Mouse (Mus musculus) lung, adult 2 months (tissue): ENCODE data around the gene Il17rc. TPM values are rescaled to one million over a fixed set of nuclear protein-coding genes. Genes with fewer than 3 reads are reported as not detected.
A peak's percentile ranks its signal among the peaks of the same experiment; 100 is the strongest.

Experiments used
- DNase-seq: peaks from one replicate; pipeline ENCODE4 v3.0.0; 2022
- H3K4me1 ChIP-seq: fragments of 200-500 bp; 2 replicates; pipeline ENCODE4 v1.6.1; 2011; ENCODE audit warnings: low read length; ENCODE audit not compliant: control insufficient read depth, insufficient read depth
- H3K4me3 ChIP-seq: fragments of 200-500 bp; replicated peaks from 2 replicates; pipeline ENCODE3; 2011; ENCODE audit warnings: low read depth, mild to moderate bottlenecking, control low read depth, low read length; ENCODE audit errors: extremely low read depth
- CTCF ChIP-seq: fragments of 200-500 bp; IDR thresholded peaks from 2 replicates; pipeline ENCODE4 v1.5.1; 2011; ENCODE audit warnings: mild to moderate bottlenecking, low read length, control low read depth; ENCODE audit not compliant: insufficient read depth
- POLR2A ChIP-seq: fragments of 200-500 bp; IDR thresholded peaks from 2 replicates; pipeline ENCODE4 v1.6.1; 2011; ENCODE audit warnings: low read depth, mild to moderate bottlenecking, control low read depth, low read length, borderline replicate concordance; ENCODE audit errors: extremely low read depth
- WGBS: fragments of 180-500 bp; shearing (Covaris S2); methylation state at CpG from one replicate; pipeline ENCODE4 v1.1.7; 2018; 5-methylcytosine and 5-hydroxymethylcytosine counted together
- polyA plus RNA-seq: library from polyadenylated mRNA; depleted of rRNA; stranded (reverse); fragments of >200 nt; gene quantifications from 2 replicates; pipeline ENCODE4 v1.2.3, GENCODE M21; 2012

Il17rc gene
- polyA plus RNA-seq, 1 experiment = 100.0 TPM

DNA sequence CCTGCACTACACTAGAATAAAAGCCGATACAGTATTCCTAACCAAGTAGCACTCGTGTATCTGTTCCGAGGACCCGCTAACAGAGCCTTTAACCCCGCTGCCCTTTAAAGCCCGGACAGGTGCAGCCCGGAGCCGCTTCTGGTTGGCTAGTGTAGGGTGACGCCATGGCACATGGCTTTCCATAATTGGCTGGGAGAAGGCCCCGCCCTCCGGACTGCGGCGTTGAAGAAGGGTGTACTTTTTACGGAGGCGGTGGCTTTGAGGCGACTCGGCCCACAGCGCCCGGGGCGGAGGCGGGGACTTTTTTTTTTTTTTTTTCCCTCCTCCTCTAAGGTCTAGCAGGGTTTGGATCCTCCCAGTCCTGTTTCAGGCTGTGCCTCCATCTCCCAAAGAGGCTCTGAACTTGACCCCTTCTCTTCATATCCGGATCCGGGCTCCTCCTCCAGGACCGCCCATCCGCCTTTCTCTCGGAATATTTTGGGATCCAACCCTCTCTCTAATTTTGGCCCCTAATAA, 11.9 kb downstream of the Il17rc start, which contains the start of gene Creld1:
Gene Creld1 (plus strand): TSS at position 198 of the 516 bp plus-strand sequence.
- DNase-seq = peak; percentile 91
- Histone ChIP-seq H3K4me3 (peak within 1 kb of the TSS; percentile 62), H3K4me1 (peaks cover 6% of the 10 kb centered on the region)
- 0% methylated on average over 26 of the region's 26 CpGs for WGBS
- peak; percentile 43; the same call in 1 of the 2 replicates for TF ChIP-seq POLR2A
- no peak for TF ChIP-seq CTCF

GRCm38 (mm10) chr6:113483729-113484128, 12.5 kb downstream of the Il17rc start:
- TF ChIP-seq POLR2A = no peak
- no peak for TF ChIP-seq CTCF
- DNase-seq = peak; percentile 34
- Histone ChIP-seq H3K4me1 (peaks cover 6% of the 10 kb centered on the region), H3K4me3 (peak overlapping the region; percentile 51)
- WGBS = 10% methylated on average over 10 of the region's 10 CpGs

- no peak for TF ChIP-seq CTCF
- TF ChIP-seq POLR2A = no peak
- Histone ChIP-seq H3K4me1 (peaks cover 4% of the 10 kb centered on the region; the same call in 1 of the 2 replicates), H3K4me3 (no peak overlapping the region)
- 31% methylated on average over 7 of the region's 7 CpGs for WGBS
- DNase-seq = peak; percentile 26
These were observed 15.9 kb downstream of the Il17rc start for GRCm38 (mm10) chr6:113487125-113487576.

GRCm38 (mm10) chr6:113489410-113489809, 18.2 kb downstream of the Il17rc start:
- WGBS = 94% methylated on average over 14 of the region's 14 CpGs
- Histone ChIP-seq H3K4me1 (no peaks in the 10 kb centered on the region), H3K4me3 (no peak overlapping the region)
- no peak for DNase-seq
- TF ChIP-seq POLR2A (no peak), CTCF (no peak)

GRCm38 (mm10) chr6:113492101-113492864, 21.1 kb downstream of the Il17rc start:
- WGBS = 81% methylated on average over 24 of the region's 24 CpGs
- TF ChIP-seq POLR2A (no peak), CTCF (no peak)
- H3K4me1 ChIP-seq = no peaks in the 10 kb centered on the region
- H3K4me3 ChIP-seq = no peak overlapping the region
- DNase-seq = no peak

GRCm38 (mm10) chr6:113494258-113494788, 23.1 kb downstream of the Il17rc start:
- Histone ChIP-seq H3K4me3 (peak overlapping the region; percentile 63), H3K4me1 (no peaks in the 10 kb centered on the region)
- DNase-seq = peak; percentile 78
- WGBS = under 1% methylated on average over 54 of the region's 54 CpGs
- peak; percentile 54 for TF ChIP-seq CTCF
- peak; percentile 36; the same call in 1 of the 2 replicates for TF ChIP-seq POLR2A

GRCm38 (mm10) chr6:113495071-113495675, 23.9 kb downstream of the Il17rc start:
- TF ChIP-seq POLR2A (no peak), CTCF (no peak)
- DNase-seq = no peak
- WGBS = 40% methylated on average over 28 of the region's 28 CpGs
- H3K4me3 ChIP-seq = no peak overlapping the region
- no peaks in the 10 kb centered on the region for H3K4me1 ChIP-seq

GRCm38 (mm10) chr6:113499346-113499745, 28.1 kb downstream of the Il17rc start:
- DNase-seq = no peak

DNA sequence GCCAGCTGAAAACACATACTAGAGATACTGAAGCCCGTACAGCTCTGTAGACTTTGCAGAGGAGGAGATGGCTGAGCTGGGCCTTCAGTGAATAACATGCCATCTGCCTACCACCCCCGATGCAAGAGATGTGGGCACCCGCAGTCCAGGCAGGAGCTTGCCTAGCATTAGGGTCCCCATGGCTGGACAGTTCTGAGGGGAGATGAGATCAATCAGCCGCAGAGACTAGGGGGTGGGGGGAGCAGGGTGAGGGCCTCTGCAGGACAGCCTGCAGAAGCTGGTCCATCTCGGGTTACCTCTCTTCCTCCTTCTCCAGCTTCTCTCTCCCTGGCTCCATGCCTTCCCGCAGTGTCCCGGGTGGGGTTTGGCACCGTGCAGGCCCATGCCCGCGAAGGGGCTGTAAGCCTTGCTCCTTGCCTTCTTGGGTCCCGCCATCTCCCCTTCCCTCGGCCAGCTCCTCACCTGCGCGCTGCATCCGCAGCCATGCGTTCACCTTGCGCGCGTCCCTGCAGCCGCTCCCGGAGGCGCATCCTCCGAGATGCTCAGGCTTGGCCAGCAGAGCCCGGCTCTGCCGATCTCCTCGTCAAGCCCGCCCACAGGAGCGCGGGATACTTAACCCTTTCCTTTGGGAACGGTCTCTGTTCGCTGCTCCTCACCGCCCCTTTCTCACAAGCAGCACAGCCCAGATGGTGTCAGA, 30.3 kb downstream of the Il17rc start, which contains the start of gene Prrt3:
Gene Prrt3 (minus strand): TSS at position 544 of the 697 bp plus-strand sequence.
- 7% methylated on average over 32 of the region's 32 CpGs for WGBS
- no peak within 1 kb of the TSS for H3K4me3 ChIP-seq

More at GRCm38 (mm10) chr6:113499346-113499745, 28.1 kb downstream of the Il17rc start:
- Histone ChIP-seq H3K4me1 (no peaks in the 10 kb centered on the region), H3K4me3 (no peak overlapping the region)
- 73% methylated on average over 6 of the region's 6 CpGs for WGBS
- TF ChIP-seq POLR2A (no peak), CTCF (no peak)

More for the DNA sequence above, 30.3 kb downstream of the Il17rc start, which contains the start of gene Prrt3:
- no peak for DNase-seq
- TF ChIP-seq POLR2A (no peak), CTCF (no peak)
- no peaks in the 10 kb centered on the region for H3K4me1 ChIP-seq
